Mouse (Mus musculus) limb, embryonic 14.5 days (tissue): ENCODE data around the gene Mia3. TPM values are rescaled to one million over a fixed set of nuclear protein-coding genes. Genes with fewer than 3 reads are reported as not detected.
A peak's percentile ranks its signal among the peaks of the same experiment; 100 is the strongest.
"Not testable (repeated sequence)": the region's sequence is repeated elsewhere in the genome, so short reads cannot be mapped to it uniquely, and the experiment has no call there.

Source experiments
- ATAC-seq: fragments of 200-750 bp; cut with Nextera tagmentation; 2 replicates; pipeline ENCODE4 v1.8.0; 2017; ENCODE audit warnings: low read depth, moderate number of reproducible peaks, moderate TSS enrichment; ENCODE audit not compliant: low FRiP score
- DNase-seq: peaks from one replicate; pipeline ENCODE4 v3.0.0-alpha.2; 2015; ENCODE audit warnings: low spot score
- H3K27ac ChIP-seq: fragments of 300-500 bp; sonication (generic); replicated peaks from 2 replicates; pipeline ENCODE4 v1.5.1; 2014; ENCODE audit warnings: low read depth, mild to moderate bottlenecking, low read length, moderate library complexity, mixed read lengths
- H3K27me3 ChIP-seq: fragments of 300-500 bp; sonication (generic); 2 replicates; pipeline ENCODE4 v1.6.1; 2014; ENCODE audit warnings: low read length, mixed read lengths; ENCODE audit not compliant: control insufficient read depth, insufficient read depth
- H3K36me3 ChIP-seq: fragments of 300-500 bp; sonication (generic); 2 replicates; pipeline ENCODE4 v1.6.1; 2014; ENCODE audit warnings: mild to moderate bottlenecking, low read length, moderate library complexity, mixed read lengths; ENCODE audit not compliant: control insufficient read depth, insufficient read depth
- H3K4me1 ChIP-seq: fragments of 300-500 bp; sonication (generic); 2 replicates; pipeline ENCODE4 v1.6.1; 2014; ENCODE audit warnings: antibody characterized with exemption, low read length, mixed read lengths; ENCODE audit not compliant: control insufficient read depth, insufficient read depth
- H3K4me2 ChIP-seq: fragments of 300-500 bp; sonication (generic); replicated peaks from 2 replicates; pipeline ENCODE4 v1.6.1; 2014; ENCODE audit warnings: low read depth, mild to moderate bottlenecking, low read length, moderate library complexity; ENCODE audit not compliant: severe bottlenecking
- H3K4me3 ChIP-seq: fragments of 300-500 bp; sonication (generic); replicated peaks from 2 replicates; pipeline ENCODE4 v1.5.1; 2014; ENCODE audit warnings: low read length
- H3K9ac ChIP-seq: fragments of 300-500 bp; sonication (generic); 2 replicates; pipeline ENCODE4 v1.6.1; 2014; ENCODE audit warnings: mild to moderate bottlenecking, low read depth, low read length, moderate library complexity; ENCODE audit not compliant: severe bottlenecking
- H3K9me3 ChIP-seq: fragments of 300-500 bp; sonication (generic); 2 replicates; pipeline ENCODE4 v1.6.1; 2016; ENCODE audit warnings: low read length; ENCODE audit not compliant: control insufficient read depth
- POLR2A ChIP-seq: fragments of 200-500 bp; IDR thresholded peaks from 2 replicates; pipeline ENCODE4 v1.8.0; 2012; ENCODE audit warnings: inconsistent platforms, mild to moderate bottlenecking, moderate library complexity, borderline replicate concordance; ENCODE audit not compliant: insufficient read depth, insufficient read length; ENCODE audit errors: extremely low read depth
- WGBS: fragments of 180-500 bp; shearing (Covaris S2); extraction: QIAGEN DNeasy Blood & Tissue Kit; methylation state at CpG from one replicate; pipeline ENCODE4 v1.1.7; 2014; 5-methylcytosine and 5-hydroxymethylcytosine counted together
- polyA plus RNA-seq, 2 experiments: library from polyadenylated mRNA; depleted of rRNA in 1 of 2; stranded (reverse) in 1 of 2; unstranded in 1 of 2; fragments of >200 nt; fragmentation: Nextera tagmentation in 1 of 2; extraction: Ambion mirVana in 1 of 2; gene quantifications; 2 replicates each; pipeline versions ENCODE4 v1.2.1 to v1.2.3; 2012 to 2014

The Mia3 gene
- polyA plus RNA-seq, 2 experiments, result 116 to 139 TPM

DNA sequence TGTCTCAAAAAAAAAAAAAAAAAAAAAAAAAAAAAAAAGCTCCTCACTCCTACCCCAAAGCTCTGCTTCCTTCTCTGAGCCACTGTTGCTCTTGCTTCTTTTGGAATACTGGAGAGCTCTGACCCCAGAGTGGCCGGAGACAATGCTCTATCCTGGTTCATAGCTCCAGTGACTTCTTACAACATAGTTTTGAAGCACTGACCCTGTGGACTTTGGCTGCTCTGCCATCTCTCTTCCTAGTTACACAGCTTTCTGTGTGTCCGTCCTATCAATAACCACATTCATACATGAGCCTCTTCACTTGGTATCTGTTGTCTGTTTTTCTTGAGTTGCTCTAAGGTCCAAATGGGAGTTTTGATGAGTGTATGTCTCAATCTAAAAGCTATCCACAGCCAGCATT, 57.3 kb downstream of the Mia3 start:
- Histone ChIP-seq H3K4me1 (no peaks in the 10 kb centered on the region), H3K9ac (no peak overlapping the region), H3K9me3 (no peaks in the 10 kb centered on the region), H3K4me2 (no peak overlapping the region), H3K4me3 (no peak overlapping the region), H3K36me3 (peaks cover 68% of the 10 kb centered on the region), H3K27me3 (no peaks in the 10 kb centered on the region), H3K27ac (no peak overlapping the region)
- DNase-seq, result no peak
- TF ChIP-seq POLR2A, result no peak
- ATAC-seq, result no peak
- WGBS, result 95% methylated on average over 2 of the region's 2 CpGs

DNA sequence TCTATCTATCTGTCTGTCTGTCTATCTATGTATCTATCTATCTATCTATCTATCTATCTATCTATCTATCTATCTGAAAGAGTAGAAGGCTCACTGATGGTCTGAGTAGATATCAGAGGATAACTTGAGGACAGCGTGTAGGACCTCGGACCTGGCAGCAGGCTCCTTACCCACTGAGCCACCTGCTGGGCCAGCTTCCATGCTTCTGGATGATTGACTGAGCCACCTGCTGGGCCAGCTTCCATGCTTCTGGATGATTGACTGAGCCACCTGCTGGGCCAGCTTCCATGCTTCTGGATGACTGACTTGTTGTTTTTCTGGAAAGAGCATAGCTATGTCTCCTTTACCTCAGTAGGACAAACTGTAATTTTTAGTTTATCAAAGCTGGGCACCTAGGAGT, 59.8 kb downstream of the Mia3 start:
- WGBS, result 85% methylated on average over 2 of the region's 2 CpGs
- not testable (repeated sequence) for H3K27ac ChIP-seq, H3K4me2 ChIP-seq, H3K27me3 ChIP-seq, H3K4me3 ChIP-seq, H3K9me3 ChIP-seq, H3K9ac ChIP-seq, DNase-seq, H3K4me1 ChIP-seq
- H3K36me3 ChIP-seq, result peaks cover 58% of the 10 kb centered on the region
- ATAC-seq, result peak; percentile 68; the same call in 1 of the 2 replicates

DNA sequence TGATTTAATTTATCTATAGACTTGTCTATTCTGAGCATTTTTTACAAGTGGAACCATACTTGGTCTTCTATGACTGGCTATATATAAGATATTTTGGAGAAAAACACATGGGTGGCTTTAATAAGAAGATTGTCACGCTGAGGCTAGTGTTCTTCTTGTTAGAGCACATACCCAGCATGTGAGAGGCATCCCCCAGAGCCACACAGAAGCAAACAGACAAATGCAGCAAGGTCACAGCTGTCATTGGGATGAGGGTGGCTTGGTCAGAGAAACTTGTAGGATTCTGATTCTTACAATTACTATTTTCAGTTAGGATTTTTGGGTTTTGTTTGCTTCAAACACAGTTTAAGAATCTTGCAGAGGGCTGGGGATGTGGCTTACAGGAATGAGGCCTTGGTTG, 60.9 kb downstream of the Mia3 start:
- Histone ChIP-seq H3K4me2 (no peak overlapping the region), H3K9me3 (no peaks in the 10 kb centered on the region), H3K4me3 (no peak overlapping the region), H3K36me3 (peaks cover 47% of the 10 kb centered on the region), H3K9ac (no peak overlapping the region), H3K4me1 (no peaks in the 10 kb centered on the region), H3K27ac (no peak overlapping the region), H3K27me3 (no peaks in the 10 kb centered on the region)
- no peak for ATAC-seq
- WGBS, result 72% methylated on average over 1 of the region's 1 CpGs
- no peak for DNase-seq
- TF ChIP-seq POLR2A, result no peak

DNA sequence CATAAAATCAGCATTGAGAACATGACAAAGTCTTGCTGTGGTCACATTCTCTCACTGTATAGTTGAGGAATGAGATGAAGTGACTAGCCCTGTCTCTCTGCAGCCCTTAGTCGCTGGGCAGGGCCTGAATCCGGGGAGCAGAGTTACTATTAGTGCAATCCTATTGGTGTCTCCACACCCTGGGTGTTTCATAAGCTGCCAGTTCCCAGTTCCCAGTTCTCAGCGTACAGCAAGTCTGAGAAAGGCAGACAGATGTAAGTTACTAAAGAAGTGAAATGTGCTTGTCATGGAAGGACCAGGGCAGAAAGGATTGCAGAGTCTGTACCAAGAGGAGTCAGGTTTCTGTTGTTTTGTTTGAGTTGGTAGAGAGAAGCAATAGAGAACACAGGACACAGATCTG, 61.8 kb downstream of the Mia3 start:
- no peak for TF ChIP-seq POLR2A
- Histone ChIP-seq H3K9me3 (no peaks in the 10 kb centered on the region), H3K4me2 (no peak overlapping the region), H3K36me3 (peaks cover 39% of the 10 kb centered on the region), H3K27me3 (no peaks in the 10 kb centered on the region), H3K4me1 (no peaks in the 10 kb centered on the region), H3K4me3 (no peak overlapping the region), H3K27ac (no peak overlapping the region), H3K9ac (no peak overlapping the region)
- ATAC-seq (peak; percentile 63; the same call in 1 of the 2 replicates), DNase-seq (no peak)
- WGBS, result 83% methylated on average over 3 of the region's 3 CpGs

DNA sequence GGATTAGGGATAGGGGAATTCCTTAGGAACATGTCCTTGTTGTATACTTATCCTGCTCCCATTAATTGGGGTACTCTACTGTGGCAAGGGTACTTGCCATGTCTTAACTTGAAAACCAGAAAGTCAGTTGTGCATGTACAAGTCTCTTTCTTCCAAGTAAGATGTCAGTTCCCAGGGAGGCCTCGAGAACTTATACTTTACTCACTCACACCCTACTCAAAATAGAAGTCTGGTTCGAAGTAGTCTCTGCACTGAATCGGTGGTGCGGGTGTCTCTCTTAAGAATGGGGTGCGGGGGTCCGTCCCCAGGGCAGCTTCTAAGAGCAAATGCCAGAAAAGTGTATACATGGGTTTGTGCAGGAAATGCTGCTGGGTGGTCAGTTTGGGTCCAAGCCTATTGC, 70.2 kb downstream of the Mia3 start:
- no peaks in the 10 kb centered on the region for H3K4me1 ChIP-seq
- no peak overlapping the region for H3K4me3 ChIP-seq
- no peak overlapping the region for H3K27ac ChIP-seq
- no peak for ATAC-seq
- H3K9ac ChIP-seq, result no peak overlapping the region
- no peak for TF ChIP-seq POLR2A
- H3K27me3 ChIP-seq, result no peaks in the 10 kb centered on the region
- H3K4me2 ChIP-seq, result no peak overlapping the region
- H3K36me3 ChIP-seq, result no peaks in the 10 kb centered on the region
- DNase-seq, result peak; percentile 94
- 85% methylated on average over 6 of the region's 6 CpGs for WGBS
- no peaks in the 10 kb centered on the region for H3K9me3 ChIP-seq

DNA sequence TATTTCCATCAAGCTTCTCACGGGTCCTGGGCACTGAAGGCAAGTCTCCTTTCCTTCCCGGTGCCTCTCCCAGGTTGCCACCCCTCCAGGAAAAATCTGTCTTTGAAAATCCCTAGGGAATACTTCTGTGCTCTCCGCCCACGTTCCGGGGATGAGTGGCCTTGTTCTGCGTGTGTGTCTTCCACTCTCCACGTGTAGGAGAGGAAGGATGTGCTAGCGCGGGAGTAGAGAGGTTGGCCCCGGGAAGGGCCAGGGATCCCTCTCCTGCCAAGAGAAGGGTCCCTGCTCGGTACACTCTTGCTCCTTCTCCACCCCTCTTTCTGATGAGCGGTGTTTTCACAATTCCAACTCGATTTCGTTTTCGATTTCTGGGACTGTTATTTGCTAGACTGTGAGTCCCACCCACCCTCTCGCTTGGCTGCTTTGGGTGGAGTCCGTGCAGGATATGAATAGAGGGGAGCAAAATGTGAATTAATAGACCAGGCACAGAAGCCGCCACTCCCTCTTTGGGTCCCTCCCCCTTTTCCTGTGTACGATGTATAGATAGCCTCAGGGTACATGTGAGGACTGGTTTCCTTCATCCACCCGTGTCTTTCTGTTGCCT, 71.4 kb downstream of the Mia3 start:
- H3K9ac ChIP-seq, result peak overlapping the region; percentile 51
- H3K27me3 ChIP-seq, result no peaks in the 10 kb centered on the region
- DNase-seq (peak; percentile 70), ATAC-seq (peak; percentile 3; the same call in 1 of the 2 replicates)
- TF ChIP-seq POLR2A, result no peak
- peak overlapping the region; percentile 45 for H3K4me3 ChIP-seq
- H3K4me2 ChIP-seq, result peak overlapping the region; percentile 49
- H3K27ac ChIP-seq, result peak overlapping the region; percentile 2; the same call in 1 of the 2 replicates
- no peaks in the 10 kb centered on the region for H3K9me3 ChIP-seq
- peaks cover 10% of the 10 kb centered on the region for H3K36me3 ChIP-seq
- WGBS, result under 1% methylated on average over 20 of the region's 20 CpGs
- H3K4me1 ChIP-seq, result no peaks in the 10 kb centered on the region
